Mouse (Mus musculus): Measurements from ENCODE around the gene Cacna2d4.

GRCm38 (mm10) chr6:119377613-119378012 lies 141.3 kb downstream of the Cacna2d4 start:
- TF ChIP-seq CTCF (IDR thresholded peaks at IDR 0.05; ENCODE audit: low read depth, low read length): no peak
- TF ChIP-seq POLR2A (IDR thresholded peaks at IDR 0.05; ENCODE audit: extremely low read depth, insufficient read depth, low read length): no peak

Data from liver, adult 2 months (tissue).